Mouse (Mus musculus): Measurements from ENCODE around the gene Gm13088. TPM values are rescaled to one million over a fixed set of nuclear protein-coding genes. Genes with fewer than 3 reads are reported as not detected.

Gm13088 gene
- not detected in 2 replicates for polyA plus RNA-seq (2015; fragmentation: Nextera tagmentation; extraction: Ambion mirVana)

GRCm38 (mm10) chr4:143657146-143657545 is at the start of gene Gm13088:
Gene Gm13088 (minus strand): TSS chr4:143657246.

DNA sequence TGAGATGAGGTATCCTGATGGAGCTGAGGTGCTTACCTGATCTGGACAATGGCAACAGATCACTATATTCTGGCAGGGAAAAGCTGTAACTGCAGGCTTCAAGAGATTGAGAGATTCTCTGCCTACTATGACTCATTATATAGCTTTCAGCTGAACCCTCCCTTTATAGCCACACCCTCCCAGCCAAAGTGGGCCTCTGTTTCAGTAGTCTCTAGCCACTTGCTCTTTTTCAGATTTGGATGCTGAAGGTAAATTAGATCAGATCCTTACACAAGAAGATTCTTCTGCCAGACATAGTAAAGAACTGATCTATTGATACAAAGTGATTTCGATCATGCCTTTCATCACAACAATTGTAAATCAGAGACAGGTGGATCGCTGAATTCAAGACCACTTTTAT is 45.6 kb upstream of the Gm13088 start, which contains the start of gene Gm13089:
Gene Gm13089, minus strand, starts transcription at position 101 of the 400 bp plus-strand sequence.

GRCm38 (mm10) chr4:143614703-143615102 is 42.3 kb downstream of the Gm13088 start, which contains the start of gene Gm13083:
Gene Gm13083 (plus strand): TSS chr4:143615003.

Other genes with a start within 250 kb of the Gm13088 start
- gene Pramef8, start 244.8 kb downstream of the Gm13088 start, polyA plus RNA-seq (2015; fragmentation: Nextera tagmentation; extraction: Ambion mirVana): 12.2 and 13.5 TPM in 2 replicates
- gene Oog4, start 206.9 kb downstream of the Gm13088 start, polyA plus RNA-seq (2015; fragmentation: Nextera tagmentation; extraction: Ambion mirVana): not detected in 2 replicates
- gene Gm13043, start 145.9 kb downstream of the Gm13088 start, polyA plus RNA-seq (2015; fragmentation: Nextera tagmentation; extraction: Ambion mirVana): not detected in 2 replicates
- gene Gm13040, start 121.3 kb downstream of the Gm13088 start, polyA plus RNA-seq (2015; fragmentation: Nextera tagmentation; extraction: Ambion mirVana): not detected in 2 replicates
- gene BC080695, start 105.5 kb downstream of the Gm13088 start, polyA plus RNA-seq (2015; fragmentation: Nextera tagmentation; extraction: Ambion mirVana): not detected in 2 replicates
- not detected in 2 replicates for gene Gm13057, start 105.5 kb downstream of the Gm13088 start, polyA plus RNA-seq (2015; fragmentation: Nextera tagmentation; extraction: Ambion mirVana)
- gene Gm13083, start 42.2 kb downstream of the Gm13088 start, polyA plus RNA-seq (2015; fragmentation: Nextera tagmentation; extraction: Ambion mirVana): not detected in 2 replicates
- not detected in 2 replicates for gene Gm13089, start 45.5 kb upstream of the Gm13088 start, polyA plus RNA-seq (2015; fragmentation: Nextera tagmentation; extraction: Ambion mirVana)
- gene Gm13078, start 62.2 kb upstream of the Gm13088 start, polyA plus RNA-seq (2015; fragmentation: Nextera tagmentation; extraction: Ambion mirVana): not detected in 2 replicates
- gene Gm13023, start 132.1 kb upstream of the Gm13088 start, polyA plus RNA-seq (2015; fragmentation: Nextera tagmentation; extraction: Ambion mirVana): not detected in 2 replicates
- not detected in 2 replicates for gene Gm13084, start 158.8 kb upstream of the Gm13088 start, polyA plus RNA-seq (2015; fragmentation: Nextera tagmentation; extraction: Ambion mirVana)
- gene Gm13103, start 189.3 kb upstream of the Gm13088 start, polyA plus RNA-seq (2015; fragmentation: Nextera tagmentation; extraction: Ambion mirVana): not detected in 2 replicates
- gene Pramef6, start 243.1 kb upstream of the Gm13088 start, polyA plus RNA-seq (2015; fragmentation: Nextera tagmentation; extraction: Ambion mirVana): not detected in 2 replicates

Data from neural tube, postnatal 0 days (tissue).